Mouse (Mus musculus) kidney, postnatal 10 days (tissue): ENCODE measurements around the gene Clcn3.

Experiments
- DNase-seq: peaks from one replicate; pipeline ENCODE4 v3.0.0; 2021; ENCODE audit warnings: mixed read lengths

Gene Clcn3

GRCm38 (mm10) chr8:60951271-60951670 lies 31.8 kb downstream of the Clcn3 start:
- no peak for DNase-seq

GRCm38 (mm10) chr8:60949859-60950258 lies 33.2 kb downstream of the Clcn3 start:
- DNase-seq = no peak

GRCm38 (mm10) chr8:60947503-60947902 lies 35.6 kb downstream of the Clcn3 start:
- DNase-seq = no peak

- no peak for DNase-seq
Measured at GRCm38 (mm10) chr8:60942867-60943266, 40.2 kb downstream of the Clcn3 start.

- DNase-seq = no peak
Measured at GRCm38 (mm10) chr8:60938717-60939424, 44.2 kb downstream of the Clcn3 start.

- no peak for DNase-seq
Measured at GRCm38 (mm10) chr8:60933617-60934016, 49.5 kb downstream of the Clcn3 start.

GRCm38 (mm10) chr8:60920176-60920575 lies 62.9 kb downstream of the Clcn3 start:
- DNase-seq = no peak

GRCm38 (mm10) chr8:60919069-60919468 lies 64.0 kb downstream of the Clcn3 start:
- DNase-seq = no peak

- no peak for DNase-seq
Measured at GRCm38 (mm10) chr8:60912554-60912953, 70.5 kb downstream of the Clcn3 start.

GRCm38 (mm10) chr8:60912081-60912480 lies 71.0 kb downstream of the Clcn3 start:
- no peak for DNase-seq

- no peak for DNase-seq
Measured at GRCm38 (mm10) chr8:60900147-60900546, 83.0 kb downstream of the Clcn3 start.

- DNase-seq = no peak
Measured at GRCm38 (mm10) chr8:60895878-60896277, 87.2 kb downstream of the Clcn3 start.

GRCm38 (mm10) chr8:60891757-60892156 lies 91.3 kb downstream of the Clcn3 start:
- no peak for DNase-seq

- no peak for DNase-seq
Measured at GRCm38 (mm10) chr8:60890520-60890874, 92.6 kb downstream of the Clcn3 start.

- peak; percentile 98 for DNase-seq
Measured at GRCm38 (mm10) chr8:60889843-60890519, 93.1 kb downstream of the Clcn3 start, which contains the start of gene Hpf1. Hpf1 (plus strand) TSS chr8:60890418.

- DNase-seq = no peak
Measured at GRCm38 (mm10) chr8:60889131-60889842, 93.8 kb downstream of the Clcn3 start.

- no peak for DNase-seq
Measured at GRCm38 (mm10) chr8:60886736-60887135, 96.4 kb downstream of the Clcn3 start.

GRCm38 (mm10) chr8:60883419-60884137 lies 99.5 kb downstream of the Clcn3 start:
- DNase-seq = no peak

- DNase-seq = no peak
Measured at GRCm38 (mm10) chr8:60878617-60879016, 104.5 kb downstream of the Clcn3 start.

GRCm38 (mm10) chr8:60870231-60871193 lies 112.6 kb downstream of the Clcn3 start:
- DNase-seq = no peak

- peak; percentile 39 for DNase-seq
Measured at GRCm38 (mm10) chr8:60869761-60870160, 113.3 kb downstream of the Clcn3 start.
